Mouse (Mus musculus) spleen, adult 2 months (tissue): Measurements from ENCODE around the gene Asic2.

ENCODE experiments used
- CTCF ChIP-seq: fragments of 200-500 bp; IDR thresholded peaks from 2 replicates; pipeline ENCODE4 v1.5.1; 2011; ENCODE audit warnings: mild to moderate bottlenecking, inconsistent platforms; ENCODE audit not compliant: insufficient read depth, insufficient read length, insufficient replicate concordance; ENCODE audit errors: extremely low read depth
- POLR2A ChIP-seq: fragments of 200-500 bp; IDR thresholded peaks from 2 replicates; pipeline ENCODE4 v1.6.1; 2011; ENCODE audit warnings: low read depth, low read length, inconsistent platforms

DNA sequence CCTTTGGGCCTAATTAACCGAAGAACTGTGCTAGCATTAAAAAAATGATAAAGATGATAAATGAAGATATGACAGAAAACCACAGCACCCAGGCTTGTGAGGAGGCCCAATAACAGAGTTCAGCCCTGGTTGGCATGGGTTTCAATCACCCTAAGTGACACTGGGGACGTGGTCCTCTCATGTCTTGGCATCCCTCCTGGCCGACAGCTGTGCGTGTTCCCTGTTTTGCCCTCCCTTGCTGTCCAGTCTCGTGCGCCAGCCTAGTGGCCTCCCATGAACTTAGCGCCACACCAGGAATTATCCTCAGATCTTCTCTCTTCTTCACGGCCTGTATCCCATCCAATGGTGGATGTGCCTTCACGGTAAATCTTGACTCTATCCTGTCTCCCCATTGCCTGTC is 331.9 kb downstream of the Asic2 start:
- no peak for TF ChIP-seq POLR2A
- no peak for TF ChIP-seq CTCF
